Mouse (Mus musculus) layer of hippocampus, adult 8-10 months (tissue): ENCODE measurements around the gene Myo1h. TPM values are rescaled to one million over a fixed set of nuclear protein-coding genes. Genes with fewer than 3 reads are reported as not detected.

Experiments
- DNase-seq, 2 experiments: peaks; one replicate each; pipeline ENCODE4 v3.0.0; 2022; ENCODE audit warnings: low spot score in 2 of 2
- microRNA-seq, 2 experiments: library from miRNA; unstranded; fragments of <30 nt; microRNA quantifications; one replicate each; pipeline ENCODE4 v1.2.0; 2022
- total RNA-seq, 4 experiments: library from RNA; stranded (reverse); gene quantifications; 2 replicates each; pipeline ENCODE4 v1.2.4; 2022

Myo1h gene
- total RNA-seq, 4 experiments from 2014 or later = 2.3 to 5.7 (median 4.3) TPM

DNA sequence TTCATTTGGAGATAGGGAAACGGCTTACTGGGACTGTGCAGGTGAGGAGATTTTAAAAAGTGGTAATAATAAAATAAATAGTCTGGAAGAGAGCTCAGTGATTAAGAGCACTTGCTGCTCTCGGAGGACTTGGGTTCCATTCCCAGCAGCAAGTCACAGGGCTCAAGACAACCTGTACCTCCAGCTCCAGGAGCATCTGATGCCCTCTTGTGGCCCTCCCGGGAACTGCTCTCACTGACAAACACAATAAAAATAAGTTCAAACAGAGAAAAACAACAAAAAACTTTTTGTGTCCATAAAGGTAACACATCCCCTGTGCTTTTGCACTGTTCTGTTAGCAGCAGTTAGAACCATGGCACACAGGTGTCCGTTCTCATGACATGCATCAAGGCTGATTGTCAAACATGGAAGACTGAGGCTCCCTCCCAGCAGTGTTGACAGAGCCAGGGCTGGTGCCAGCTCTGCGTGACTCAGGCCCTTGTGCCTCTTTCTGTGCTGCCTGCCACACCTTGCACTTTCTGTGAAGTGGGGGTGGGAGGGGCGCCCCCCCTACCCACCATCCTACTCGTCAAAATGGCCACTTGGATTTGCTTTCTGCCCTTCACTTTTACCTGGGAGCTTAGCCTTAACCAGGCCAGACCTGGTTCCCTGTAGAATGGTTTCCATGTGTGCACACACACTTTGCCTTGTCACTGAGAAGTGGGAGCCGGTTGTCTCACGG lies 94.4 kb downstream of the Myo1h start:
- DNase-seq = no peak

DNA sequence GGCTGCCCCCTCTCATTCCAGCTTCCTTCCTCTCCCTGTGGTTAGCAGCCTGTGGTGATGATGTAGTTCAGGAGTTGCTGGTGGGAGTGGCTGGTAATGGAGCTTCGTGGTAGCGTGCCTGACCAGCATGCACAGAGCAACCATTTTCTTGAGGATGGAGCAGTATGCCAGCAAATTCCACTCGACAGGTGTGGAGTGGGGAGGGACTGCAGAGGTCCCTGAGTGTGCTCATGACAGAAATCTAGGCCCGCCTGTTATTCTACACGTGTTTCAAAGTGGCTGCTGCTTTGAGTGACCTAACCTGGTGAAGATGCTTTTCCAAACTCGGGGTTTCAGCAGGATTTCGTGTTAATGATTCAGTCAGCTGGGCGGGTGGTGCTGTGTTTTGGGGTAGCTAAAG lies 95.5 kb downstream of the Myo1h start:
- DNase-seq = no peak

DNA sequence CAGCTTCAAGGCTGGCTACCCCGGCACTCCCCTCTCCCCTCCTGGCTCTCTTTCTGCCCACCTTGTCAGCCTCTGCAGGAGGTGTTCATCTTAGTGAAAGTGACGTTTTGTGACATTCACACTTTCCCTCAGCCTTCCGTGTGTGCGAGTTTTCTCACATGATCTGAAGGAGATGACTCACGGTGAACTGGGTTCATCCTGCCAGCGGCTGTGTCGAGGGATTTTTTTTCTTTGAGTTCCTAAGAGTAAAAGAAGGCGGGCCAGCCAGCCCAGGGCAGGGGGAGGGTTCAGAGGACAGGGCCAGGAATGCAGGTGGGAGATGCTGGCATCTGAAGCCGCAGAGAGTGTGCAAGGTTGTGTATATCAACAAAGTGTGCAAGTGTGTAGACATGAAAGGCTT lies 104.2 kb downstream of the Myo1h start:
- no peak for DNase-seq

DNA sequence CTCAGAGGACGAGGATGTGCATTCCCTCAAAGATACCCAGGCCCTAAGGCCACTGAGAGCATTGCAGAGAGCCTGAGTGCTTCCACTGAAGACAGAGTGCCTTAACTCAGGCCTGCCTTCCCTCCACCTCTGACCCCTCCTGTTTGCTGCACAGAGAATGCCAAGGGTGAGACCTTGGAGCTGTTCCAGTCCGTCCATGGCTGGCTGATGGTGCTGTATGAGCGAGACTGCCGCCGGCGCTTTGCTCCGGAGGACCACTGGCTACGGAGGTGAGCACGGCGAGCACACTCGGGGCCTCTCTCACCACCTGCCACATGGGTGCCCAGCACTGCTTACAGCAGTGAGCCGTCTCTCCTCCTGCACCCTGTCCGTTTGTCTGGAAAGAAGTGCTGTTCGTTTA lies 117.6 kb downstream of the Myo1h start:
- DNase-seq = no peak

DNA sequence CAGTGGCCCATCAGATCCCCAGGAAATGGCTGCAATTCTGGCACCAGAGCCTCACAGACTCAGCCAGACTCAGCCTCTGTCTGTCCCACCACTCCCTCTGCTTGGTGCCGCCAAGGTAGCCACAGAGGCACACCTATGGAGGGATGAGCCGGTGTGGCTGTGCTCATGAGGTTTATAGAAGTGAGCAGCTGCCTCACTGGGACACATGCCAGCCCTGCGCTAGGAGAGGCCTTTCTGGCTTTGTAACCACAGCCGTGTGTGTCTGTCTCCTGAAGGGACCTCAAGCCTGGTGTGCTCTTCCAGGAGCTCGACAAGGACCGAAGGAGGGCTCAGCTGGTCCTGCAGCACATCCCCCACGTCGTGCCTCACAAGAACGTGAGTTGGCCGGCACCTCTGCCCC lies 118.3 kb downstream of the Myo1h start:
- no peak for DNase-seq

DNA sequence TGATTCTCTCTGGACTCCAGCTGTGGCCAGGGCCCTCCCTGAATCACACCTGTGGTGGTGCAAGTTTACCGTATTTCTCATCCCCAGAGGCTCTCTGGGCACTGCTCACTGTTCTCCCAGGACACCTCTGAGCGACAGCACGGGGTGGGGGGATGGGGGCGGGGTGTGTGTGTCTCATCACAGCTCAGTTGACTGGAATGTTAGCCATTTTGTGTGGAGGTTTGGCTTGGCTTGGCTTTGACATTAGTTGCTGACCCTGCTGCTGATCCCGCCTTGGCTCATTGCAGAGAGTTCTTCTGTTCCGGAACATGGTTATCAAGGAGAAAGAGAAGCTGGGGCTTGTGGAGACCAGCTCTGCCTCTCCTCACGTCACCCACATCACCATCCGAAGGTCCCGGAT lies 118.8 kb downstream of the Myo1h start:
- no peak for DNase-seq

DNA sequence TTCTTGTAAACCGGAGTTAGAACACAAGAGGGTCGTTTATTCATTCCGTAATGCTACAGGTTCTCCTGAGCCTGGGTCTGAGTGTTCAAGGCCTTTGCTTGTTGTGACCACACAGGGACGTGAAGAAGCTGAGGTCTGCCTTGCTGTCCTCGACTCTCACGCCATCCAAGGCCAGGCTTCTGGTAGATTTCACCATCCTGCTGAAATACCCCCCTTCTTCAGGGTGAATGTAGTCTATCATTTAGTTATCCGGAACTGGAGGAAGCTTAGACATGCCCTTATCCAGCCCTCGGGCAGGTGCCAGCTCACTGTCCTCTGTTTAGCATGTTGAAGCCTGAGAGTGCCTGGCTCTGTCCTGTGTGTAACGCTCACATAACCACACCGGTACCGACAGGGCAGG lies 119.9 kb downstream of the Myo1h start:
- DNase-seq = no peak

DNA sequence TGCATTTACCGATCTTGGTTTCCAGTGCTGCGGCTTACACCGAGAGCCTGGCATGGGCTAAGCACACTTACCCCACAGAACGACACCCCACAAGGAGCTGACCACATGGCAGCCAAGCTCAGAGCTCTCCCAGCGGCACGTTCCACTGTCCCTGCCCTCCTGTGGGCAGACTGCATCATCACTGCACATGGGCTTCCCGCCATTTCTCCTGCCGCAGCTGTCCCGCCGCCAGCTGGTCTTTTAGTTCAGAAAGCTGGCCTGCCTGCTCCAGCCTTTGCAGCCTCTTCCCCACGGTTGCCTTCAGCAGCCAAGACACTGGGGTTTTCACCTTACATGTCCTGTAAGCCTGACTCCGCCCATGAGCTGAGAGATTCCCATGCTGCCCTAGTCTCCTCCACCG lies 121.5 kb downstream of the Myo1h start:
- no peak for DNase-seq

DNA sequence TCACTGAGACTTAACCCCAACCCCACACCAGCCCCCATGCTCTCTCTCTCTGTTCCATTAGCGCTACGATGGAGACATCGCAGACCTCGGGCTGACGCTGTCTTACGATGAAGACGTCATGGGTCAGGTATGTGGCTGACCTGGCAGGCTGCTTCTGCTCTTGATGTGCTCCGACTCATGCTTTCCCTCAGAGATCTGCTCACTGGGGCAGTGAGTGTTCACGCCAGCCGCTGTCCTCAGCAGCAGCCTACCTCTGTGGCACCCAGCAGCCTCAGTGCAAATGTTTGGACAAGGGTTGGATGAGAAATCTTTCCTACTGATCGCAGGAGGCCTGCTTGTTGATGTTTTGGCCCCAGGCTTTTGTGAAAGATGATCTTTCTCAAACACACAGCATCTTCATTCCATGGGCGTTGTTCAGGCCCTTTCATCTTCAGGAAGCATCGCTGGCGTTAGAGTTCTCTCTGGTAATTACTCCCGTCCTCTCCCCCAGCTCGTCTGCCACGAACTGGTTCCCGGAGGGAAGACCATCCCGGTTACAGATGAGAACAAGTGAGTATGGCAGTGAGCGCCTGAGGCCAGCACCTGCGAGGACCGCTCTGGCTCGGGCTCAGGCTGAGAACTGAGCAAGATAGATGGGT lies 123.5 kb downstream of the Myo1h start:
- no peak for DNase-seq

DNA sequence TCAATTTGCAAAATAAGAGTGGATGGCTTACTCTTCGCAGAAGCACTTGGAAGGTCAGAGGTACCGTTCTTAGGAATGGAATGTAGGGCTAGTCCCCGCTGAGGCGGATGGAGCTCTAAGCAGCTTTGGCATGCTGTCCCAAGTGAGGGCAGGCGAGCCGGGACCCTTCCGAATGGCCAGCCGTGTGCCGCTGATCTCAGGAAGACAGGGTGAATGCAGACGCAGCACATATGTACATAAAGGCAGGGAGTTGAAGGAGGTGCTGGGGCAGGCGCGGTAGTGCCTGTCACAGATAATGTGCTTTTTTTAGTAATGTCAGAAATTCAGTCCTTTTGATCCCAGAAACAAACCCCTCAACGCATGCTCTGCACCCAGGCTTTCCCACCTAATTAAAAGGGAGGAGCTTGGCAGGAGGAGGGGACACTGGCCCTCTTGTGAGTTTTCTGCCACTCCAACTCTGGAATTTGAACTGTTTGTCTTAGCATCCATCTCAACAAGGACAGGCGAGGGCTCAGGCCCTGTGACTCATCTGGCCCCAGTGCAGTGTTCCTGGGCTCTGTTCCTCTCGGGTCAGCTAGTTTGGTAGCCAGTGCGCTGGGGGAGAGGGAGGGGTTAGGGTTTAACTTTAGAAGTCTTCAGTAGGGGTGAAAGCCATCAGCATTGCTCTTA lies 124.2 kb downstream of the Myo1h start:
- DNase-seq = no peak

Small RNAs within 50 kb of the gene (microRNA-seq; reads per million reads assigned to microRNA genes)
- gene Mir7027 = 0.32 to 1.3 reads per million in 2 experiments

Other genes starting within 250 kb of the Myo1h start
- 10 to 100 TPM; 39.5 to 52.3 (median 45.2) TPM for gene Usp30, start 223.7 kb upstream of the Myo1h start, total RNA-seq
- 100 to 1,000 TPM; 146 to 171 (median 153) TPM for gene Svop, start 197.6 kb upstream of the Myo1h start, total RNA-seq
- 1 to 10 TPM; 3.8 to 6.5 (median 5.5) TPM for gene Alkbh2, start 160.9 kb upstream of the Myo1h start, total RNA-seq
- 1 to 10 TPM; 1.7 to 2.3 (median 1.9) TPM for gene Ung, start 158.8 kb upstream of the Myo1h start, total RNA-seq
- gene Acacb, start 142.6 kb upstream of the Myo1h start, total RNA-seq = 1 to 10 TPM; 6.1 to 7.4 (median 6.6) TPM
- gene Foxn4, start 15.4 kb upstream of the Myo1h start, total RNA-seq = not detected
- gene Kctd10, start 91.3 kb downstream of the Myo1h start, total RNA-seq = 10 to 100 TPM; 51.1 to 53.5 (median 53.1) TPM
- gene Ube3b, start 91.4 kb downstream of the Myo1h start, total RNA-seq = 10 to 100 TPM; 74.5 to 85.7 (median 77.6) TPM
- 10 to 100 TPM; 19.0 to 20.6 (median 19.4) TPM for gene Mmab, start 154.9 kb downstream of the Myo1h start, total RNA-seq
- gene Mvk, start 155.1 kb downstream of the Myo1h start, total RNA-seq = 10 to 100 TPM; 22.8 to 36.2 (median 31.2) TPM